Mouse (Mus musculus): ENCODE measurements around the gene Ncapd3. TPM values are rescaled to one million over a fixed set of nuclear protein-coding genes. Genes with fewer than 3 reads are reported as not detected.
A peak's percentile ranks its signal among the peaks of the same experiment; 100 is the strongest.

The Ncapd3 gene
- total and polyA plus RNA-seq, 2 experiments from 2014 or later, result 10.4 to 36.8 TPM

DNA sequence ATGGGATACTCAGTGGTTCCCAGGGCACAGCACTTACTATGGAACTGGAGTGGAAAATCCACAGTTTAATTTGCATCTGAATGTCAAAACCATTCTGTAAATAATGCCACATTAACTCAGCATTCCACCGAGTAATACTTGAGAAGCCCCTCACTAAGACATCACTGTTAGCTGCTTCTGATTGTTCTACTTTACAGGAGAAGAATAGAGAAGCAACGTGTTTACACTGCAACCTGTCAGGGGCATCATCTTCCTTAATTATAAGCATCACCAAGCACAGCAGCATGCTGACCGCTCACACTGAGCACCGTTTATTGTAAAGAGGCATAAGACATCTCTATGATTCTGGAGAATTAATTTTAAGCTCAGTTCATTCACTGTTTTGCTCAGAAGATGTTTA is 93.0 kb downstream of the Ncapd3 start:
- no peaks in the 10 kb centered on the region; the same call in 1 of the 2 replicates for H3K9me3 ChIP-seq (replicated peaks; ENCODE audit: control insufficient read depth, low read length)
- no peak overlapping the region for H3K4me3 ChIP-seq (ENCODE audit: low read depth, low read length)
- DNase-seq (ENCODE audit: low spot score) (no peak), ATAC-seq (ENCODE audit: insufficient read depth, low read depth) (no peak)
- H3K36me3 ChIP-seq (replicated peaks; ENCODE audit: control insufficient read depth, insufficient read depth, low read length), result no peaks in the 10 kb centered on the region
- H3K27ac ChIP-seq (ENCODE audit: low read depth), result no peak overlapping the region
- no peak overlapping the region for H3K4me2 ChIP-seq (ENCODE audit: low read depth, low read length)
- no peak overlapping the region for H3K9ac ChIP-seq (replicated peaks; ENCODE audit: low read depth, low read length)
- peaks cover 6% of the 10 kb centered on the region; the same call in 1 of the 2 replicates for H3K4me1 ChIP-seq (ENCODE audit: control insufficient read depth, insufficient read depth)
- 89% methylated on average over 4 of the region's 4 CpGs for WGBS
- H3K27me3 ChIP-seq (ENCODE audit: control insufficient read depth, insufficient read depth, low read length), result no peaks in the 10 kb centered on the region
- no peak for TF ChIP-seq CTCF (IDR thresholded peaks at IDR 0.05; ENCODE audit: low read depth)
- no peak for TF ChIP-seq EP300 (IDR thresholded peaks at IDR 0.05; ENCODE audit: low read depth)

DNA sequence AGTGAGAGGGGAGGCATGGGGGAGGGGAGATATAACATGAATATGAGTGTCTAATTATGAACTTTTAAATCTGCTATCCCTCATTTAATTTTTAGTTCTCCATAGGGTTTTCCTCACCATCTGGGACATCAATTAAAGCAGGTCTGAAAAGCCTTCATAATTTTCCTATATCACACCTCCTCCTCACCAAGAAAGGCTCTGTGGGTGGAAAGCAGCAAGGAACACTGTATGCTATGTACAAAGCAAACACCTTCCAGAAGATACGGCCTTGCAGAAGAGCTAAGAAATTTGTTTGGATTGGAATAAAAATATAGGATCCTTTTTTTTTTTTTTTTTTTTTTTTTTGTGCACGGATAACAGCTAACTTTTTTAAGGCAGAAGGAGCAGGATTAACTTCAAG is 94.0 kb downstream of the Ncapd3 start:
- DNase-seq (ENCODE audit: low spot score) (no peak), ATAC-seq (ENCODE audit: insufficient read depth, low read depth) (no peak)
- TF ChIP-seq CTCF (IDR thresholded peaks at IDR 0.05; ENCODE audit: low read depth) (no peak), EP300 (IDR thresholded peaks at IDR 0.05; ENCODE audit: low read depth) (no peak)
- Histone ChIP-seq H3K4me1 (ENCODE audit: control insufficient read depth, insufficient read depth) (peaks cover 7% of the 10 kb centered on the region; the same call in 1 of the 2 replicates), H3K36me3 (replicated peaks; ENCODE audit: control insufficient read depth, insufficient read depth, low read length) (no peaks in the 10 kb centered on the region), H3K4me2 (ENCODE audit: low read depth, low read length) (no peak overlapping the region), H3K9me3 (replicated peaks; ENCODE audit: control insufficient read depth, low read length) (no peaks in the 10 kb centered on the region; the same call in 1 of the 2 replicates), H3K27me3 (ENCODE audit: control insufficient read depth, insufficient read depth, low read length) (no peaks in the 10 kb centered on the region), H3K27ac (ENCODE audit: low read depth) (no peak overlapping the region), H3K4me3 (ENCODE audit: low read depth, low read length) (no peak overlapping the region), H3K9ac (replicated peaks; ENCODE audit: low read depth, low read length) (no peak overlapping the region)
- 53% methylated on average over 2 of the region's 2 CpGs for WGBS

DNA sequence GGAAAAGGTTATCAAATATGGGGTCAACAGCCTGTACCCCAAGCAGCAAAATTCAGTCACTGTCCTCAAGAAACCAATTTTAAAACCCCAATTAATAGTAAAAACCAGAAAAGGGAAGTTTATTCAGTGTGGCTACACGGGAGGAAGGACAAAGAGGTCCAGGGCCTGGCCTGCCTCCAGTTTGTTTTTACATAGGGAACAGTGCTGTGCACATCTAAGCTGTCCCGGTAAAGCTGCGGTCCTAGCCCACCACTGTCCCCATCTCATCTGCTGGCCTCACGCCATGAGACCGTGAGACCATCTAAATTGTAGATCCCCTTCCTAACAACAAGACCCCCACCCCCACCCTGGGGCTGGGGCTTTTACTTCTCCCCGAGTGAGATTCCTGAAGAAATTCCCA is 95.5 kb downstream of the Ncapd3 start:
- H3K9me3 ChIP-seq (replicated peaks; ENCODE audit: control insufficient read depth, low read length), result no peaks in the 10 kb centered on the region; the same call in 1 of the 2 replicates
- no peaks in the 10 kb centered on the region for H3K27me3 ChIP-seq (ENCODE audit: control insufficient read depth, insufficient read depth, low read length)
- ATAC-seq (ENCODE audit: insufficient read depth, low read depth), result no peak
- no peak overlapping the region for H3K4me2 ChIP-seq (ENCODE audit: low read depth, low read length)
- no peak for DNase-seq (ENCODE audit: low spot score)
- WGBS, result 56% methylated on average over 6 of the region's 6 CpGs
- no peak for TF ChIP-seq CTCF (IDR thresholded peaks at IDR 0.05; ENCODE audit: low read depth)
- no peak for TF ChIP-seq EP300 (IDR thresholded peaks at IDR 0.05; ENCODE audit: low read depth)
- H3K9ac ChIP-seq (replicated peaks; ENCODE audit: low read depth, low read length), result no peak overlapping the region
- H3K4me3 ChIP-seq (ENCODE audit: low read depth, low read length), result no peak overlapping the region
- peaks cover 12% of the 10 kb centered on the region; the same call in 1 of the 2 replicates for H3K4me1 ChIP-seq (ENCODE audit: control insufficient read depth, insufficient read depth)
- H3K27ac ChIP-seq (ENCODE audit: low read depth), result no peak overlapping the region
- no peaks in the 10 kb centered on the region for H3K36me3 ChIP-seq (replicated peaks; ENCODE audit: control insufficient read depth, insufficient read depth, low read length)

DNA sequence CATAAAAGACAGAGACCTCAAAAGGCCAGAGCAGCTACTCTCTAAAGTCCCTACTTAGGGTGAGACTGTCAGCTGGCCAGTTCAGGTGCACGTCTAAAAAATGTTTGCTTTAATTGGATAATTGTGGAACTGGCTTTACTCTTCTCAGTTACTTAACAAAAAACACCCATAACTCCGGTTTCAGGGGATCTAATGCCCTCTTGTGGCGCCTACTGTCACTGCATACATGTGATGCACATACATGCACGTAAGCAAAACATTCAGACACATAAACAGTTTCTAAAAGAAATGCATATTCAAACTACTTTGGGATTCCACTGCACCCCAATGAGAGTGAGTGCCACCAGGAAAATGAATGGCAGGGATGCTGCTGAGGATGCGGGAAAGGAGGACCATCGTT is 96.6 kb downstream of the Ncapd3 start:
- WGBS, result 94% methylated on average over 6 of the region's 6 CpGs
- DNase-seq (ENCODE audit: low spot score), result no peak
- Histone ChIP-seq H3K4me3 (ENCODE audit: low read depth, low read length) (no peak overlapping the region), H3K36me3 (replicated peaks; ENCODE audit: control insufficient read depth, insufficient read depth, low read length) (no peaks in the 10 kb centered on the region), H3K9me3 (replicated peaks; ENCODE audit: control insufficient read depth, low read length) (no peaks in the 10 kb centered on the region; the same call in 1 of the 2 replicates), H3K27ac (ENCODE audit: low read depth) (no peak overlapping the region), H3K4me2 (ENCODE audit: low read depth, low read length) (no peak overlapping the region), H3K27me3 (ENCODE audit: control insufficient read depth, insufficient read depth, low read length) (no peaks in the 10 kb centered on the region), H3K4me1 (ENCODE audit: control insufficient read depth, insufficient read depth) (peaks cover 12% of the 10 kb centered on the region; the same call in 1 of the 2 replicates), H3K9ac (replicated peaks; ENCODE audit: low read depth, low read length) (no peak overlapping the region)
- no peak for ATAC-seq (ENCODE audit: insufficient read depth, low read depth)
- TF ChIP-seq CTCF (IDR thresholded peaks at IDR 0.05; ENCODE audit: low read depth) (peak; percentile 23; the same call in 1 of the 2 replicates), EP300 (IDR thresholded peaks at IDR 0.05; ENCODE audit: low read depth) (no peak)

DNA sequence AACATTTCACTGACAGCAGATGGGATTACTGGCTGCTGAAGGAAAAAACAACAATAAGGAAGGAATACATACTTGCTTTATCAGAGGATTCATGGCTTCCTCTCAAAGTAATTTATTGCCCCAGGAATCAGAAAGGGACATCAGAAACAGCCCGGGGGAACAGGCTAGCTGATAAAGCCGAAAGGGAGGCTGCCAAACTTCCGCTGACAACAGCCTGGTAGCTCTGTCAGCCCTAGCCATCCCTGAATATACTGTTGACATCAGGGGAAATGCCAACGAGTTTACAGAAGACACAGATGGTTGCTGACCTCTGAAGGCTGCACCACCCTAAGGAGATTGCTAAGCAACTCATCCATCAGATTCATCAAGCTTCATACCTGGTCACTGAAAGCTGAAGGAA is 98.7 kb downstream of the Ncapd3 start:
- Histone ChIP-seq H3K4me3 (ENCODE audit: low read depth, low read length) (no peak overlapping the region), H3K27ac (ENCODE audit: low read depth) (peak overlapping the region; percentile 20; the same call in 1 of the 2 replicates), H3K9ac (replicated peaks; ENCODE audit: low read depth, low read length) (no peak overlapping the region), H3K4me1 (ENCODE audit: control insufficient read depth, insufficient read depth) (peaks cover 12% of the 10 kb centered on the region; the same call in 1 of the 2 replicates), H3K36me3 (replicated peaks; ENCODE audit: control insufficient read depth, insufficient read depth, low read length) (no peaks in the 10 kb centered on the region), H3K9me3 (replicated peaks; ENCODE audit: control insufficient read depth, low read length) (no peaks in the 10 kb centered on the region; the same call in 1 of the 2 replicates), H3K4me2 (ENCODE audit: low read depth, low read length) (no peak overlapping the region), H3K27me3 (ENCODE audit: control insufficient read depth, insufficient read depth, low read length) (no peaks in the 10 kb centered on the region)
- ATAC-seq (ENCODE audit: insufficient read depth, low read depth) (no peak), DNase-seq (ENCODE audit: low spot score) (no peak)
- WGBS, result 11% methylated on average over 4 of the region's 4 CpGs
- no peak for TF ChIP-seq CTCF (IDR thresholded peaks at IDR 0.05; ENCODE audit: low read depth)
- TF ChIP-seq EP300 (IDR thresholded peaks at IDR 0.05; ENCODE audit: low read depth), result no peak

DNA sequence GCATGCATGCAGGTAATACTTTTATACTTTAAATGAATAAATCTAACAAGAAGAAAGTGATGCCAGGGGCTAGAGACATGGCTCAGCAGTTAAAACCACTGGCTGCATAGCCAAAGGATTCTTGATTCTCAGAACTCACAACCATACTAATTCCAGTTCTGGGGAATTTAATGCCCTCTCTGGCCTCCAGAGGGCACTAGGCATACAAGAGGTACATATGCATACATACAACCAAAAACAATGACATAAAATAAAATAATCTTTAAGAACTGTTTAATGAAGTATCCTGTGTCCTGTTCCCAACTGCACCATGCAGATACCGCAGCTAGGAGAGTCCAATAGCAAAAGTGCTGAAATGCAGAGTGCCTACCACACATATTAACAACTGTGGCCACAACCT is 104.4 kb downstream of the Ncapd3 start:
- H3K4me3 ChIP-seq (ENCODE audit: low read depth, low read length), result no peak overlapping the region
- no peak for TF ChIP-seq EP300 (IDR thresholded peaks at IDR 0.05; ENCODE audit: low read depth)
- peak; percentile 60 for TF ChIP-seq CTCF (IDR thresholded peaks at IDR 0.05; ENCODE audit: low read depth)
- H3K9ac ChIP-seq (replicated peaks; ENCODE audit: low read depth, low read length), result no peak overlapping the region
- no peaks in the 10 kb centered on the region for H3K36me3 ChIP-seq (replicated peaks; ENCODE audit: control insufficient read depth, insufficient read depth, low read length)
- no peak overlapping the region for H3K27ac ChIP-seq (ENCODE audit: low read depth)
- no peaks in the 10 kb centered on the region for H3K9me3 ChIP-seq (replicated peaks; ENCODE audit: control insufficient read depth, low read length)
- no peak overlapping the region for H3K4me2 ChIP-seq (ENCODE audit: low read depth, low read length)
- 57% methylated on average over 1 of the region's 1 CpGs for WGBS
- no peaks in the 10 kb centered on the region for H3K27me3 ChIP-seq (ENCODE audit: control insufficient read depth, insufficient read depth, low read length)
- ATAC-seq (ENCODE audit: insufficient read depth, low read depth) (no peak), DNase-seq (ENCODE audit: low spot score) (peak; percentile 37)
- H3K4me1 ChIP-seq (ENCODE audit: control insufficient read depth, insufficient read depth), result 0 out of 2 replicates have a peak, but pooled peaks cover under 1% of the 10 kb centered on the region
